7 mouse cellular contexts compared by ENCODE assay signal in the genomic region with DNA sequence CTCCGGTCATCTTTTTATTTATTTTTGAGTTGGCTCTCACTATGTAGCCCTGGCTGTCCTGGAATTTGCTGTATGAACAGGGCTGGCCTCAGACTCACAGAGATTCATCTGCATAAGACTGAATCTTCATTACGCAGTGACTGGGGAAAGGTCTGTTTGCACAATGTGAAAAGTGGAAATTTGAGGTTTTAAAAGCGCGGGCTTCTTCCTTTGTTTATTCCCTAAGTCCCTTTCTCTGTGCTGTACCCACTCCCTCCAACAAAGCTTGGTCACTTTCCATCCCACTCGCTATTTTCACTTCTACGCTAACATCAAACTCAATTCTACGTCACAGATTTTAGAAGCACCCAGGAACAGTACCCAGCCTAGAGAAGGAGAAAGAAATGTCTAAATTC. TPM values are rescaled to one million over a fixed set of nuclear protein-coding genes. Genes with fewer than 3 reads are reported as not detected.
DNase-seq lines count a peak whose midpoint lies in the region; ATAC-seq and TF ChIP-seq lines count a peak whose summit lies in the region.

No protein-coding gene starts in this region.

- no peak for TF ChIP-seq POLR2A in small intestine, adult 2 months (IDR thresholded peaks at IDR 0.05; ENCODE audit: low read depth, low read length)

- TF ChIP-seq CTCF in small intestine, adult 2 months (IDR thresholded peaks at IDR 0.05; ENCODE audit: extremely low read depth, insufficient read length, insufficient replicate concordance, low read depth, low read length) = no peak

- peaks cover 4% of the 10 kb centered on the region; the same call in 1 of the 2 replicates for H3K9me3 ChIP-seq in lung, embryonic 16.5 days (ENCODE audit: control insufficient read depth, low read length)
- H3K9me3 ChIP-seq in forebrain, embryonic 13.5 days (replicated peaks) = peaks cover 4% of the 10 kb centered on the region
- peaks cover 18% of the 10 kb centered on the region for H3K9me3 ChIP-seq in limb, embryonic 13.5 days

- no peaks in the 10 kb centered on the region for H3K36me3 ChIP-seq in lung, embryonic 16.5 days (ENCODE audit: control insufficient read depth, insufficient read depth, low read length)
- no peaks in the 10 kb centered on the region for H3K36me3 ChIP-seq in forebrain, embryonic 13.5 days (ENCODE audit: poor library complexity, severe bottlenecking)
- peaks cover 11% of the 10 kb centered on the region for H3K36me3 ChIP-seq in limb, embryonic 13.5 days
- H3K36me3 ChIP-seq in small intestine, adult 2 months (ENCODE audit: control insufficient read depth, insufficient read depth, low read length) = no peaks in the 10 kb centered on the region

- H3K4me1 ChIP-seq in lung, embryonic 16.5 days (replicated peaks; ENCODE audit: control insufficient read depth, insufficient read depth, low read length) = peaks cover 14% of the 10 kb centered on the region
- H3K4me1 ChIP-seq in forebrain, embryonic 13.5 days = peaks cover 26% of the 10 kb centered on the region
- H3K4me1 ChIP-seq in limb, embryonic 13.5 days = peaks cover 28% of the 10 kb centered on the region
- H3K4me1 ChIP-seq in small intestine, adult 2 months (ENCODE audit: control insufficient read depth, insufficient read depth, insufficient read length, low read length) = peaks cover 3% of the 10 kb centered on the region; the same call in 1 of the 2 replicates

- DNase-seq in lung, postnatal 14 days = no peak
- no peak for DNase-seq in embryo, embryonic 10 days (ENCODE audit: low spot score)
- no peak for DNase-seq in urinary bladder, adult 2 months (ENCODE audit: low spot score)

- no peaks in the 10 kb centered on the region for H3K27me3 ChIP-seq in lung, embryonic 16.5 days (ENCODE audit: control insufficient read depth, insufficient read depth, low read depth, low read length)
- no peaks in the 10 kb centered on the region for H3K27me3 ChIP-seq in forebrain, embryonic 13.5 days
- H3K27me3 ChIP-seq in limb, embryonic 13.5 days = no peaks in the 10 kb centered on the region
- no peaks in the 10 kb centered on the region for H3K27me3 ChIP-seq in small intestine, adult 2 months (ENCODE audit: control insufficient read depth, insufficient read depth, low read length)

- H3K4me2 ChIP-seq in lung, embryonic 16.5 days (ENCODE audit: low read depth, low read length) = peak overlapping the region; percentile 85
- peak overlapping the region; percentile 73 for H3K4me2 ChIP-seq in forebrain, embryonic 13.5 days
- H3K4me2 ChIP-seq in limb, embryonic 13.5 days (replicated peaks) = peak overlapping the region; percentile 76

- peak overlapping the region; percentile 52 for H3K4me3 ChIP-seq in lung, embryonic 16.5 days (ENCODE audit: low read length)
- H3K4me3 ChIP-seq in forebrain, embryonic 13.5 days = peak overlapping the region; percentile 51
- H3K4me3 ChIP-seq in limb, embryonic 13.5 days = peak overlapping the region; percentile 58
- peak overlapping the region; percentile 76 for H3K4me3 ChIP-seq in small intestine, adult 2 months (ENCODE audit: low read depth, low read length)

- peak overlapping the region; percentile 68 for H3K9ac ChIP-seq in lung, embryonic 16.5 days (ENCODE audit: low read length)
- H3K9ac ChIP-seq in forebrain, embryonic 13.5 days = peak overlapping the region; percentile 77
- peak overlapping the region; percentile 79 for H3K9ac ChIP-seq in limb, embryonic 13.5 days

- no peak for ATAC-seq in lung, embryonic 16.5 days (ENCODE audit: low read depth)
- ATAC-seq in forebrain, embryonic 13.5 days = no peak
- no peak for ATAC-seq in limb, embryonic 13.5 days (ENCODE audit: low FRiP score, low read depth)

- peak overlapping the region; percentile 96 for H3K27ac ChIP-seq in lung, embryonic 16.5 days (ENCODE audit: low read length)
- H3K27ac ChIP-seq in forebrain, embryonic 13.5 days = peak overlapping the region; percentile 94
- H3K27ac ChIP-seq in limb, embryonic 13.5 days = peak overlapping the region; percentile 99
- H3K27ac ChIP-seq in small intestine, adult 2 months (ENCODE audit: insufficient read depth, low read depth, low read length) = peak overlapping the region; percentile 85

- 12% methylated on average over 7 of the region's 7 CpGs for WGBS in lung, embryonic 16.5 days
- WGBS in forebrain, embryonic 13.5 days = 59% methylated on average over 7 of the region's 7 CpGs
- 38% methylated on average over 7 of the region's 7 CpGs for WGBS in limb, embryonic 13.5 days
- 17% methylated on average over 7 of the region's 7 CpGs for WGBS in small intestine, adult 2 months

RNA-seq across cellular contexts. Expression of a gene that starts 0.6 kb away (rescaled TPM):
- polyA plus RNA-seq in lung, embryonic 16.5 days (2015; fragmentation: Nextera tagmentation; extraction: Ambion mirVana) = 0.94 and 1.3 TPM in 2 replicates
- polyA plus RNA-seq in forebrain, embryonic 13.5 days (2015; fragmentation: Nextera tagmentation; extraction: Ambion mirVana) = 3.5 and 10.1 TPM in 2 replicates
- polyA plus RNA-seq in limb, embryonic 13.5 days (2015; fragmentation: Nextera tagmentation; extraction: Ambion mirVana) = 1.6 and 2.6 TPM in 2 replicates
- polyA plus RNA-seq in small intestine, adult 2 months (2012; rRNA removed) = not detected in 2 replicates
- not detected in 2 replicates for polyA plus RNA-seq in urinary bladder, adult 2 months (2012; rRNA removed)
